Mouse (Mus musculus): ENCODE results near the gene Pgbd5. TPM values are rescaled to one million over a fixed set of nuclear protein-coding genes. Genes with fewer than 3 reads are reported as not detected.

Pgbd5 gene
- polyA plus RNA-seq, 1 experiment, result 0.13 TPM

GRCm38 (mm10) chr8:124339742-124340141 lies 99.7 kb downstream of the Pgbd5 start:
- Histone ChIP-seq H3K4me1 (peaks cover 31% of the 10 kb centered on the region; the same call in 1 of the 2 replicates), H3K9me3 (no peaks in the 10 kb centered on the region), H3K27me3 (replicated peaks) (no peaks in the 10 kb centered on the region), H3K4me3 (replicated peaks) (no peak overlapping the region), H3K36me3 (replicated peaks; ENCODE audit: low read length) (peaks cover 100% of the 10 kb centered on the region)
- TF ChIP-seq GATA1 (IDR thresholded peaks at IDR 0.05; ENCODE audit: borderline replicate concordance, low read length), result no peak
- no peak for TF ChIP-seq FLI1 (IDR thresholded peaks at IDR 0.05; ENCODE audit: low read length)

DNA sequence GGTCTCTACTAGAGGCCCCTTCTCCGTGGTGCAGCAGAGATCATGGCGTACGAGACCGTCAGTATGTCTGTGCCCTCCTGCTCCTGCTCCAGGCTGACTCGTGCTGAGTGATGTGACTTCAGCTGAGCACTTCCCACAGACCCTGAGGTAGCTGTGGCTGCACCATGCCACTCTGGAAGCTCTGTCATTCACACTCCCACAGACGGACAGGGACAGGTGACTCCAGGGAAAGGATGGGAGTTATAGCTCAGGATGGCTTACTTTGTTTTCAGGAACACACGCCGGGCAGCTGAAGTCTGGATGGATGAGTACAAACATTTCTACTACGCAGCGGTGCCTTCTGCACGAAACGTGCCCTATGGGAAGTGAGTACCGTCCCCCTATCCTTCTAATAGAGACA lies 103.2 kb downstream of the Pgbd5 start:
- H3K9me3 ChIP-seq, result no peaks in the 10 kb centered on the region
- H3K36me3 ChIP-seq (replicated peaks; ENCODE audit: low read length), result peaks cover 100% of the 10 kb centered on the region
- no peak overlapping the region for H3K4me3 ChIP-seq (replicated peaks)

GRCm38 (mm10) chr8:124331706-124332105 lies 107.8 kb downstream of the Pgbd5 start:
- no peaks in the 10 kb centered on the region for H3K9me3 ChIP-seq
- peaks cover 97% of the 10 kb centered on the region for H3K36me3 ChIP-seq (replicated peaks; ENCODE audit: low read length)
- no peaks in the 10 kb centered on the region for H3K27me3 ChIP-seq (replicated peaks)
- peaks cover 48% of the 10 kb centered on the region for H3K4me1 ChIP-seq
- TF ChIP-seq FLI1 (IDR thresholded peaks at IDR 0.05; ENCODE audit: low read length), result no peak
- no peak for TF ChIP-seq GATA1 (IDR thresholded peaks at IDR 0.05; ENCODE audit: borderline replicate concordance, low read length)
- no peak overlapping the region for H3K4me3 ChIP-seq (replicated peaks)

More for the DNA sequence above, 103.2 kb downstream of the Pgbd5 start:
- Histone ChIP-seq H3K27me3 (replicated peaks) (no peaks in the 10 kb centered on the region), H3K4me1 (peaks cover 32% of the 10 kb centered on the region)
- no peak for TF ChIP-seq GATA1 (IDR thresholded peaks at IDR 0.05; ENCODE audit: borderline replicate concordance, low read length)
- no peak for TF ChIP-seq FLI1 (IDR thresholded peaks at IDR 0.05; ENCODE audit: low read length)

GRCm38 (mm10) chr8:124331094-124331493 lies 108.4 kb downstream of the Pgbd5 start:
- H3K36me3 ChIP-seq (replicated peaks; ENCODE audit: low read length), result peaks cover 97% of the 10 kb centered on the region
- no peak for TF ChIP-seq GATA1 (IDR thresholded peaks at IDR 0.05; ENCODE audit: borderline replicate concordance, low read length)
- no peak for TF ChIP-seq FLI1 (IDR thresholded peaks at IDR 0.05; ENCODE audit: low read length)

DNA sequence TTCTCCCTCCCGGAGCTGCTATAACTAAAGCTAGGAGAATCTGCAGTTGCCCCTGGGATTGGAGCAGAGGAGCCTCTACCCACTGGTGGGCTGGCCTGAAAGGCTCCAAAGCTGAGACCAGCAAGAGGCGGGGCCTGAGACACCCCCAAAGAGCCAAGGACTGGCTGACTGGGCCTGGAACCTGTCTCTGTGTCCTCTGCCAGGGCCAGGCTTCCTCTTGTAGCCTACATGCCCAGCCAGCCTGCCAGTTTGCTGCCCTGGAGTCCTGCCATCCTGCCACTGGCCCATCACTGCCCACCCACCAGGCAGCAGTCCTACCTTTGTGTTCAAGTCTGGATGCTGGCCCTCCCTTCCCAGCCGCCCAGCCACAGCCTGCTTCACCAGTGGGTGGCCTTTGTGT lies 109.0 kb downstream of the Pgbd5 start:
- TF ChIP-seq FLI1 (IDR thresholded peaks at IDR 0.05; ENCODE audit: low read length) (no peak), GATA1 (IDR thresholded peaks at IDR 0.05; ENCODE audit: borderline replicate concordance, low read length) (no peak)
- Histone ChIP-seq H3K9me3 (no peaks in the 10 kb centered on the region), H3K4me3 (replicated peaks) (no peak overlapping the region), H3K36me3 (replicated peaks; ENCODE audit: low read length) (peaks cover 97% of the 10 kb centered on the region), H3K4me1 (peaks cover 56% of the 10 kb centered on the region), H3K27me3 (replicated peaks) (no peaks in the 10 kb centered on the region)

More at GRCm38 (mm10) chr8:124331094-124331493, 108.4 kb downstream of the Pgbd5 start:
- Histone ChIP-seq H3K9me3 (no peaks in the 10 kb centered on the region), H3K4me1 (peaks cover 52% of the 10 kb centered on the region), H3K4me3 (replicated peaks) (no peak overlapping the region), H3K27me3 (replicated peaks) (no peaks in the 10 kb centered on the region)

DNA sequence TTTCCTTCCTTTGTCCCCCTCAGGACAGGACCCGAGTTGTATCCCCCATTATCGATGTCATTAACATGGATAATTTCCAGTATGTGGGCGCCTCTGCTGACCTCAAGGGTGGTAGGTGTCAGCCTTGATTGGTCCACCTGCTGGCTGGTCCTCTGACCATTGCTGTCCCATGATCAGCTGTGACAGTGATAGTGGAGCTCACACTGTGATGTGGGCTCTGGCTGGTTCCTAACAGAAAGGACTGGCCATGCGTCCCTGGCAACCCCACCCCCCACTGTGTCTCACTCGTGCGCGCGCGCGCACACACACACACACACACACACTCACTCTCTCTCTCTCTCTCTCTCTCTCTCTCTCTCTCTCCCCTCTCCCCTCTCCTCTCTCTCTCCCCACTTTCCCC lies 109.8 kb downstream of the Pgbd5 start:
- Histone ChIP-seq H3K4me3 (replicated peaks) (no peak overlapping the region), H3K36me3 (replicated peaks; ENCODE audit: low read length) (peaks cover 97% of the 10 kb centered on the region), H3K27me3 (replicated peaks) (no peaks in the 10 kb centered on the region), H3K4me1 (peaks cover 56% of the 10 kb centered on the region), H3K9me3 (no peaks in the 10 kb centered on the region)
- TF ChIP-seq FLI1 (IDR thresholded peaks at IDR 0.05; ENCODE audit: low read length) (no peak), GATA1 (IDR thresholded peaks at IDR 0.05; ENCODE audit: borderline replicate concordance, low read length) (no peak)

DNA sequence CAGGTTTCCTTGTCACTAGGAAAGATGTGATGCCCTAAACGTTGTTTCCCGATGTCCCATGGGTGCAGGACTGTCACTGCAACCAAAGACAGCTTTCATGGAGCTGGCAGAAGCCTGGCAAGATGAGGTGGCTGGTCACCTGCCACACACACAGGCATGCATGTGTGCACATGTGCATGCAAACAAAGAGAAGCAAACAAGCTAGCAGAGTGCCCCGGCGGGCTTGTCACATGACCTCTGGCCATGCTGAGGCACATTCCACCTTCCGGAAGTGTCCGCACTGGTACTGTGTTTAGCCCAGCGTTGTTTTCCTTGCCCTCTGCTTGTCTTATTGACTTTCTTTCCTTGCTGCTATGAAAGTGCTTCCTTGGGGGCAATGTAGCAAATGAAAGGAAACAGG lies 111.2 kb downstream of the Pgbd5 start:
- no peaks in the 10 kb centered on the region for H3K27me3 ChIP-seq (replicated peaks)
- TF ChIP-seq GATA1 (IDR thresholded peaks at IDR 0.05; ENCODE audit: borderline replicate concordance, low read length) (no peak), FLI1 (IDR thresholded peaks at IDR 0.05; ENCODE audit: low read length) (no peak)
- H3K36me3 ChIP-seq (replicated peaks; ENCODE audit: low read length), result peaks cover 97% of the 10 kb centered on the region
- H3K4me1 ChIP-seq, result peaks cover 61% of the 10 kb centered on the region
- no peak overlapping the region for H3K4me3 ChIP-seq (replicated peaks)
- no peaks in the 10 kb centered on the region for H3K9me3 ChIP-seq

- no peak overlapping the region for H3K4me3 ChIP-seq (replicated peaks)
- no peak for TF ChIP-seq GATA1 (IDR thresholded peaks at IDR 0.05; ENCODE audit: borderline replicate concordance, low read length)
- no peak for TF ChIP-seq FLI1 (IDR thresholded peaks at IDR 0.05; ENCODE audit: low read length)
- H3K4me1 ChIP-seq, result peaks cover 81% of the 10 kb centered on the region
- peaks cover 99% of the 10 kb centered on the region for H3K36me3 ChIP-seq (replicated peaks; ENCODE audit: low read length)
- no peaks in the 10 kb centered on the region for H3K27me3 ChIP-seq (replicated peaks)
- no peaks in the 10 kb centered on the region for H3K9me3 ChIP-seq
These were observed 116.1 kb downstream of the Pgbd5 start for GRCm38 (mm10) chr8:124323356-124323755.

DNA sequence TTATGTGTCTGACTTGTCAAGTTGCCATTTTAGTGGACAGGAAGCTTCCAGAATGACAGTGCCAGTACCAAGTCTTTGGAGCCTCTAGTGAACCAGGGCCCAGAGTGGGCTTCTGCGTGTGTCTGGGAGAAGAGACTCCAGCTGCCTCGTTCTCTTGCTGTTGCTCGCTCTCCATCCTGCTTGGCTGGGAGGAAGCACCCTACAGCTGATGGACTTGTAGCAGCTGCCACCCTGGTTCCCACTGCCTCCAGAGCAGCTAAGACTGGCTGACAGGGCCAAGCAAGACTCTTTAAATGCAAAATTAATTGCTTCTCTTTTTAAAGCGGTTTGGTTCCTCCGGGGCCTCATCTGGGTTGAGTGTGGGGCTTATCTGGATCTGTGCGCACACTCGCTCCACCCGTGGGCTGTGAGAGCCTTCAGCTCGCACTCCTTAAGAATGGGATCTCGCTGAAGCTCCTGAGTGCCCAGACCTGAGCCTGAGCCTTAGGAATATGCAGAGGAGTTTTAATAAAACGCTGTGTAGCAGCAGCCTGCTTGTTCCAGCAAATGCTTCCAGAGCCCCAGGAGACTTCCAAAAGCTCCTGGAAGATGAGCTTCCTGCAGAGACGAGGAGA lies 118.1 kb downstream of the Pgbd5 start:
- peak overlapping the region; percentile 29 for H3K4me3 ChIP-seq (replicated peaks)
- no peak for TF ChIP-seq GATA1 (IDR thresholded peaks at IDR 0.05; ENCODE audit: borderline replicate concordance, low read length)
- TF ChIP-seq FLI1 (IDR thresholded peaks at IDR 0.05; ENCODE audit: low read length), result no peak
- H3K36me3 ChIP-seq (replicated peaks; ENCODE audit: low read length), result peaks cover 97% of the 10 kb centered on the region
- peaks cover 85% of the 10 kb centered on the region for H3K4me1 ChIP-seq
- no peaks in the 10 kb centered on the region for H3K9me3 ChIP-seq
- no peaks in the 10 kb centered on the region for H3K27me3 ChIP-seq (replicated peaks)

GRCm38 (mm10) chr8:124319316-124319652 lies 120.2 kb downstream of the Pgbd5 start:
- no peak overlapping the region for H3K4me3 ChIP-seq (replicated peaks)
- no peaks in the 10 kb centered on the region for H3K27me3 ChIP-seq (replicated peaks)
- H3K36me3 ChIP-seq (replicated peaks; ENCODE audit: low read length), result peaks cover 97% of the 10 kb centered on the region
- H3K9me3 ChIP-seq, result no peaks in the 10 kb centered on the region
- TF ChIP-seq FLI1 (IDR thresholded peaks at IDR 0.05; ENCODE audit: low read length), result no peak
- no peak for TF ChIP-seq GATA1 (IDR thresholded peaks at IDR 0.05; ENCODE audit: borderline replicate concordance, low read length)
- H3K4me1 ChIP-seq, result peaks cover 100% of the 10 kb centered on the region

Other genes with a start within 250 kb of the Pgbd5 start
- gene Galnt2, start 208.3 kb downstream of the Pgbd5 start, polyA plus RNA-seq (2012; ENCODE audit: insufficient read depth, low replicate concordance), result 55.0 and 143 TPM in 2 replicates
- gene Cog2, start 81.1 kb upstream of the Pgbd5 start, polyA plus RNA-seq (2012; ENCODE audit: insufficient read depth, low replicate concordance), result 10.4 and 14.3 TPM in 2 replicates
- gene Agt, start 130.0 kb upstream of the Pgbd5 start, polyA plus RNA-seq (2012; ENCODE audit: insufficient read depth, low replicate concordance), result 0.27 TPM in 1 of 2 replicates, not detected in the other
- not detected in 2 replicates for gene Capn9, start 136.5 kb upstream of the Pgbd5 start, polyA plus RNA-seq (2012; ENCODE audit: insufficient read depth, low replicate concordance)
- 6.3 and 7.6 TPM in 2 replicates for gene 2310022B05Rik, start 223.7 kb upstream of the Pgbd5 start, polyA plus RNA-seq (2012; ENCODE audit: insufficient read depth, low replicate concordance)